Mouse (Mus musculus) intestine, embryonic 16.5 days (tissue): ENCODE data around the gene Cdkl4. TPM values are rescaled to one million over a fixed set of nuclear protein-coding genes. Genes with fewer than 3 reads are reported as not detected.
"Not testable (repeated sequence)": the region's sequence is repeated elsewhere in the genome, so short reads cannot be mapped to it uniquely, and the experiment has no call there.

ENCODE experiments used
- ATAC-seq: fragments of 200-750 bp; cut with Nextera tagmentation; 2 replicates; pipeline ENCODE4 v1.8.0; 2017; ENCODE audit warnings: moderate TSS enrichment, moderate library complexity
- H3K27ac ChIP-seq: fragments of 300-500 bp; sonication (generic); 2 replicates; pipeline ENCODE4 v1.5.1; 2014; ENCODE audit warnings: mild to moderate bottlenecking, low read length
- H3K27me3 ChIP-seq: fragments of 300-500 bp; sonication (generic); replicated peaks from 2 replicates; pipeline ENCODE4 v1.6.1; 2014; ENCODE audit warnings: low read length, control low read depth, mixed read lengths; ENCODE audit not compliant: control insufficient read depth, insufficient read depth
- H3K36me3 ChIP-seq: fragments of 300-500 bp; sonication (generic); 2 replicates; pipeline ENCODE4 v1.6.1; 2014; ENCODE audit warnings: low read length, control low read depth; ENCODE audit not compliant: control insufficient read depth, insufficient read depth
- H3K4me1 ChIP-seq: fragments of 300-500 bp; sonication (generic); 2 replicates; pipeline ENCODE4 v1.6.1; 2014; ENCODE audit warnings: low read length, control low read depth, mixed read lengths; ENCODE audit not compliant: control insufficient read depth, insufficient read depth
- H3K4me2 ChIP-seq: fragments of 300-500 bp; sonication (generic); 2 replicates; pipeline ENCODE4 v1.6.1; 2014; ENCODE audit warnings: low read depth, low read length, control low read depth
- H3K4me3 ChIP-seq: fragments of 300-500 bp; sonication (generic); 2 replicates; pipeline ENCODE4 v1.5.1; 2014; ENCODE audit warnings: mild to moderate bottlenecking, low read length
- H3K9ac ChIP-seq: fragments of 300-500 bp; sonication (generic); 2 replicates; pipeline ENCODE4 v1.6.1; 2014; ENCODE audit warnings: low read depth, low read length
- H3K9me3 ChIP-seq: fragments of 300-500 bp; sonication (generic); 2 replicates; pipeline ENCODE4 v1.6.1; 2016; ENCODE audit warnings: low read length, control low read depth; ENCODE audit not compliant: control insufficient read depth
- WGBS: fragments of 180-500 bp; shearing (Covaris S2); extraction: QIAGEN DNeasy Blood & Tissue Kit; methylation state at CpG from one replicate; pipeline ENCODE4 v1.1.7; 2014; 5-methylcytosine and 5-hydroxymethylcytosine counted together
- polyA plus RNA-seq: library from polyadenylated mRNA; unstranded; fragments of >200 nt; fragmentation: Nextera tagmentation; extraction: Ambion mirVana; gene quantifications from 2 replicates; pipeline ENCODE4 v1.2.1, GENCODE M21; 2015

Cdkl4 gene
- polyA plus RNA-seq, 1 experiment from 2014 or later = 0.46 TPM

DNA sequence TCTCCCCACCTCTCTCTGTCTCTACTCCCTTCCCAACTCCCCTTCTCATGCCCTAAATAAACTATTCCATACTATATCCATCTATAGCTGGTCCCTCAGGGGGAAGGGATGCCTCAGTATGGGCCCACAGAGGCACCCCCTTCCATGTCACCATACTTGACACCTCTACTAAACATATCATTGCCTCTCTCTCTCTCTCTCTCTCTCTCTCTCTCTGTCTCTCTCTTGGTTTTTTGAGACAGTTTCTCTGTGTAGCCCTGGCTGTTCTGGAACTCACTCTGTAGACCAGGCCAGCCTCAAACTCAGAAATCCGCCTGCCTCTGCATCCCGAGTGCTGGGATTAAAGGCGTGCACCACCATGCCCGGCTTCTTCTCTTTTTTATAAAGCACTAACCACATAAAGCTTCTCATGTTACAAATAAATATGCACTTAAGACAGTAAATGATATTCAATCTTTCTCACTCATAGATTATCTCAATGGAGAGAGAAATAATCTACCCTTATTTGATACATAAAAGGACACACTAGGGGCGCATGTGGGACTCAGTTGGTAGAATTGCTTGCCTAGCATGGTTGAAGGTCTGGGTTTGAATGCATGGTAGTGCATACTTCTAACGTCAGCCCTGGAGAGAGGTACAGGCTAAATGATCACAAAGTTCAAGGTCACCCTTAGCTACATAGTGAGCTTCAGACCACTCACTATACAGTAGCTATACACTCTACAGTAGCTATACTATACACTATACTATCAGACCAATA, 8.6 kb downstream of the Cdkl4 start:
- Histone ChIP-seq H3K4me1 (no peaks in the 10 kb centered on the region), H3K27me3 (no peaks in the 10 kb centered on the region), H3K27ac (no peak overlapping the region), H3K4me2 (no peak overlapping the region), H3K9me3 (no peaks in the 10 kb centered on the region), H3K9ac (no peak overlapping the region), H3K36me3 (no peaks in the 10 kb centered on the region), H3K4me3 (no peak overlapping the region)
- no peak for ATAC-seq
- 92% methylated on average over 6 of the region's 6 CpGs for WGBS

DNA sequence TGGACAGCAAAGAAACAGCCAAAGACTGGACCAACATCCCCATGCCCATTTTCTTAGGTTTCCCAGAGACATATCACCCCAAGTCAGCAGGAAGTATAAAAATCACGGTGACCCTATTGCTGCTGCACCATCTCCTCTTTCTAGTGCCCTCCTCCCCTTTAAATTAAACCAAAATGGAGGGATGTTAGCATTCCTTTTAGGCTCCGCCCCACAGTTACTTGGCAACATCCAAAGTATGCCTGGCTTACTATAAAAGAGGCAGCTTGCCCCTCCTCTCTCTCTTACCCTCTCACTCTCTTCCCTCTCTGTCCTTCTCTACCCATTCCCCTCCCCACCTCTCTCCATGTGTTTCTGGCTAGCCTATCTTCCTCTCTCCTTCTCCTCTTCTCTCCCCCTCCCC, 9.2 kb downstream of the Cdkl4 start:
- H3K9ac ChIP-seq = no peak overlapping the region
- H3K9me3 ChIP-seq = no peaks in the 10 kb centered on the region
- no peak overlapping the region for H3K4me3 ChIP-seq
- no peaks in the 10 kb centered on the region for H3K27me3 ChIP-seq
- no peaks in the 10 kb centered on the region for H3K36me3 ChIP-seq
- no peak for ATAC-seq
- 90% methylated on average over 2 of the region's 2 CpGs for WGBS
- H3K4me1 ChIP-seq = no peaks in the 10 kb centered on the region
- H3K4me2 ChIP-seq = no peak overlapping the region
- no peak overlapping the region for H3K27ac ChIP-seq

DNA sequence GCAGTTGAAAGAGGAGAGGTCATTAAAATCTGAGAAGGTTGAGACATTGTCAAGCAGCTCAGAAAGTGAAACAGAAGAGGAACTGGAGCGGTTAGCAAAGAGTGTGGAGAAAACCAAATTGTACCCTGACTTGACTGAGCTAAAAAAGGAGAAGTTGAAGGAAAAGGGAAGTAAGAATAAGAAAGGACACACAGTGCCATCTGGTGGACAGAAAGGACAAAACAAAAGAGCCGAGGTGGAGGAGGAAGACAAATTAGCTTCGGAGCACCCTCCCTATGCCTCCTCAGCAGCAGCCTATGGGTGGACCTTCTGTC, 13.0 kb downstream of the Cdkl4 start:
- Histone ChIP-seq H3K9me3 (no peaks in the 10 kb centered on the region), H3K36me3 (no peaks in the 10 kb centered on the region), H3K27me3 (no peaks in the 10 kb centered on the region), H3K9ac (no peak overlapping the region), H3K4me1 (no peaks in the 10 kb centered on the region), H3K27ac (no peak overlapping the region), H3K4me2 (no peak overlapping the region), H3K4me3 (no peak overlapping the region)
- ATAC-seq = no peak
- 75% methylated on average over 3 of the region's 3 CpGs for WGBS

DNA sequence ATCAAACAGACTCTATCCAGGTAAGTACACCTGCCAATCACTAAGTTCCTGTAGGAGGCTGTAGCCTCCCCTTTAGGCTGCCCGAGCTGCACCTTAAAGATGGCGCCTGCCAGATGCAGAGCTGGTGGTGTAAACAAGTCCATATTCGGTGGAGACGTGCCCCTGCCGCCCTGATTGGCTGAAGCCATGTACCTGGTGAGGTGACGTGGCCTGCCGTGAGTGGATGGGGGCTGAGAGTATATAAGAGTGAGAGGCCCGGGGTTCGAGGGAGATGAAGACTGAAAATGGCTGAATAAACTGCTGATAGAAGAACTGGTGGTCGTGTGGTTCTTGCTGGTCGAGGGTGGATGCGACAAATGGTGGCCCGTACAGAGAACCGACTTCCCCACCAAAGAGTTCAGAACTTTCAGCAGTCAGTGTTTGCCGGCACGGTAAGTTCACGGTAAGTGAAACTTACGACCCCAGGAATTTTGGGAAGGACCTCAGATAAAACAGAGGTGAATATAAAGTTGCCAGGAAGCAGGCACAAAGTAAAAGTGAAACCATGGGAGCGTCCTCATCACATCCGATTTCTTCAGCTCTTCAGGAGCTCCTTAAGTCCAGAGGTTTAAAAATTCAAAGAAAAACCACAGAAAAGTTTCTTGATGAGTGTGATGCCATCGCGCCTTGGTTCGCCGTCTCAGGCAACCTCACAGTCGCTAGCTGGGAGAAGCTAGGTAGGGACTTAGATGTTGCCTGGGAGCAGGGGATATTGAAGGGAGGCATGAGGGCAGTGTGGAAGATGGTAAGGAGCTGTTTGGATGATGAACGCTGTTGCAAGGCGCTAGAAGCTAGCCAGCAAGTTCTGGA, 13.6 kb downstream of the Cdkl4 start:
- H3K36me3 ChIP-seq, H3K27me3 ChIP-seq, H3K9ac ChIP-seq, ATAC-seq, H3K9me3 ChIP-seq, H3K27ac ChIP-seq, H3K4me3 ChIP-seq, H3K4me2 ChIP-seq, H3K4me1 ChIP-seq: not testable (repeated sequence)
- WGBS = 92% methylated on average over 27 of the region's 27 CpGs

DNA sequence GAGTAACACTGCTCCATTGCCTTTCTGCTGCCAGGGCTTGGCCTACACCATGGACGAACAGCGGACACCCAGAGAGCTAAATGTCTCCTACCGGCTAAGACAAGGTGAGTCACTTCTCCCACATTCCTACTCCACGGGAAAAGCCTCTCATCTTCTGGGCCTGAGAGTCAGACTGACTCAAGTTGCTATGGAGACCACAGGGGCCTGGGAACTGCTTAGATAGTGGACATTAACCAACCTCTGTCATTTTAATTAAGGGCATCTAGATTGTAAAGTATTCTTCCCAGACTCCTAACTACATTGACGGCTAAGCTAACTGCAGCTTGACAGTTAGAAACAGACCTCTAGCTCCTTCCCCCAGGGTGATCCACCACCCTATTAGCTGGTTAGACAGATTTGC, 14.8 kb downstream of the Cdkl4 start:
- H3K4me1 ChIP-seq = 0 out of 2 replicates have a peak, but pooled peaks cover 2% of the 10 kb centered on the region
- ATAC-seq = no peak
- WGBS = 69% methylated on average over 5 of the region's 5 CpGs

DNA sequence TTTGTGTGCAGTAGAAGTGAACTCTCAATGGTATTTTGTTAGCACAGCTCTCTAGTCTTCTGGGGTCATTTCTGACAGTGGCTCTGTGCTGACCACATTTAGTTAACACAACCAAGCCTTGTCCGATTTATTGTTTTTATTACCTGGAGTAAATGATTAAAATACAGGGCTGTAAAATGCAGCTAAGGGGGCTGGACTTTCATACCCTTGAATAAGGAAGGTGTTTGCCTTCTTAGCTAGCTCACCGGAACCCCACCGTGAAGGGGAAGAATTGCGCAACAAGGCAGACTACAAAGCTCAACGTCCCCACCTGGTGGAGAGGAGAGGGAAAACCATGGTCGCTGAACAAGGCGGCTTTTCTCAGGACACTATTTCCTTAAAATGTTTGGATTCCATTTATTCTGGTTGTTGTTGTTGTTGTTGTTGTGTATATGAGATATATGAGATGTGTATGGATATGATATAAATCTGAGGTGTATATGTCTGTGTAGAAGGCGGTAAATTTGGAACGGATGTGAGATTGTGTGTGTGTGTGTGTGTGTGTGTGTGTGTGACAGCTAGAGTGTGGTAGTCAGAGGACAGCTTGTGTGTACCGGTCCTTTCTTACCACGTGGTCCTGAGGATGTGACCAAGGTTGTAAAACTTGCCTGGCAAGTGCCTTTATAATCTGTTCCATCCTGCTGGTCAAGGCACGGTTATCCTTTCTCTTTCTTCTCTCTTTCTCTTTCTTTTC, 16.8 kb downstream of the Cdkl4 start:
- H3K27ac ChIP-seq = peak overlapping the region; percentile 48; the same call in 1 of the 2 replicates
- H3K4me3 ChIP-seq = peak overlapping the region; percentile 24
- 0 out of 2 replicates have a peak, but pooled peaks cover 3% of the 10 kb centered on the region for H3K9me3 ChIP-seq
- H3K36me3 ChIP-seq = no peaks in the 10 kb centered on the region
- H3K4me1 ChIP-seq = 0 out of 2 replicates have a peak, but pooled peaks cover 2% of the 10 kb centered on the region
- H3K9ac ChIP-seq = 0 out of 2 replicates have a peak overlapping the region, but pooled peaks have one; percentile 20
- 16% methylated on average over 12 of the region's 12 CpGs for WGBS
- no peaks in the 10 kb centered on the region for H3K27me3 ChIP-seq
- peak; percentile 92 for ATAC-seq
- peak overlapping the region; percentile 31 for H3K4me2 ChIP-seq

More for the DNA sequence above, 14.8 kb downstream of the Cdkl4 start:
- Histone ChIP-seq H3K9me3 (no peaks in the 10 kb centered on the region), H3K9ac (no peak overlapping the region), H3K27me3 (no peaks in the 10 kb centered on the region), H3K4me3 (no peak overlapping the region), H3K36me3 (no peaks in the 10 kb centered on the region), H3K4me2 (no peak overlapping the region), H3K27ac (no peak overlapping the region)

DNA sequence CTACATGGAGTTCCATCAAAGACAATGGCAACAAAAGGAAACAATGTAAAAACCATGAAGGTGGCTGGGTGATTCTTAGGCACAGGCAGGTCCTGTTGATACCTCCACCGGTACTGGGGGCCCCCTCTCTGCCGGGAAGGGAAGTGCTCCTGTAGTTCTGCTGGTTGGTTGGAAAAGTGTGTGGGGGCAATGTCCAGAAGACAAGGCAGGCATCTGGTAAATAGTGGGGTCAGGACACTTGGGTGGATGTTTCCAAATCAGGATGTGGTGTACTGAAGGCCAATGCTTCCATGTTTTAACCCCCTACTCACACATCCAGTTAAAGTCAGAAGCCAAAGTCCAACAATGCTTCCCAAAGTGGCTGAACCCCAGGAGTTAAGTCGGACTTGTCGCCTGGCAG, 17.9 kb downstream of the Cdkl4 start:
- Histone ChIP-seq H3K4me1 (0 out of 2 replicates have a peak, but pooled peaks cover 2% of the 10 kb centered on the region), H3K9ac (no peak overlapping the region), H3K4me3 (no peak overlapping the region), H3K9me3 (0 out of 2 replicates have a peak, but pooled peaks cover 3% of the 10 kb centered on the region), H3K36me3 (no peaks in the 10 kb centered on the region), H3K27me3 (no peaks in the 10 kb centered on the region), H3K27ac (peak overlapping the region; percentile 33; the same call in 1 of the 2 replicates), H3K4me2 (peak overlapping the region; percentile 31; the same call in 1 of the 2 replicates)
- ATAC-seq = peak; percentile 25; the same call in 1 of the 2 replicates
- 73% methylated on average over 4 of the region's 4 CpGs for WGBS

DNA sequence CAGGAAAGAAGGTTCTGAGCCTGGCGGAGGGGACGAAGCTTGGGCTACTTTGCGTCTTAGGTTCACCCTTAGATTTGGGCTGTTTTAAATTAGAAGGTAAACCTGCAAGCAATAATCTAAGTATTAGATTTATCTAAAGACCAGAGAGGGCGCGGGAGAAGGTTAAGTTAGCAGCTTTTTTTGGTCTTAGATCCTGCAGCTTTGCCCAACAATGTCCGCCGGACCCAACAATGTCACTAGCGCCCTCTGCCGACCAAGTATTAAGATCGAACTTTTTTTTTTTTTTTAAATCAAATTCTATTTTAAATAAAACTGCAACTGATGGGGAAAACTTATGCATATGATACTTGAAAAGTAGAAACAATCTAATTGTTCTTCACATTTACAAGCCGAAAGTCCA, 18.6 kb downstream of the Cdkl4 start:
- ATAC-seq = no peak
- H3K36me3 ChIP-seq = no peaks in the 10 kb centered on the region
- no peak overlapping the region for H3K4me2 ChIP-seq
- H3K9me3 ChIP-seq = 0 out of 2 replicates have a peak, but pooled peaks cover 3% of the 10 kb centered on the region
- WGBS = 41% methylated on average over 11 of the region's 11 CpGs
- H3K4me3 ChIP-seq = no peak overlapping the region
- 0 out of 2 replicates have a peak, but pooled peaks cover 2% of the 10 kb centered on the region for H3K4me1 ChIP-seq
- no peaks in the 10 kb centered on the region for H3K27me3 ChIP-seq
- H3K9ac ChIP-seq = no peak overlapping the region
- no peak overlapping the region for H3K27ac ChIP-seq

DNA sequence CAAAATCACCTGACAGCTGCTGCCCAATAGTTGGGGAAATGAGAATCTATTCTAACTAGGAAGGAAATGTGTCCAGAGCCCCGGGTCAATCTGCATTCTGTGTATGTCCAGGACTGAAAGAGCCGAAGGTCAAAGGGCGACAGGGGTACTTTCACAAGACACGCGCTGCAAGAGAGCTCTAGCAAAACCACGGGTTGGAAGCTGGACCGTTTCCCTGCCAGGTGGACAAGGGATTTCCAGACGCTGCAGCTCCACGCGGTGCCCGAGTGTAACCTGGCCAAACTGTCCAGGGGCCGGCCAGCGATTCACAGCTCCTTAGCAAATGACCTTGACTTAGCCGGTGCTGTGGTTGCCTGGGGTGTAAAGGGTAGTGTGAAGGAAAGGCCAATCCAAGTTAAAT, 19.0 kb downstream of the Cdkl4 start:
- Histone ChIP-seq H3K4me1 (0 out of 2 replicates have a peak, but pooled peaks cover 2% of the 10 kb centered on the region), H3K27ac (no peak overlapping the region), H3K4me2 (no peak overlapping the region), H3K9ac (0 out of 2 replicates have a peak overlapping the region, but pooled peaks have one; percentile 35), H3K27me3 (no peaks in the 10 kb centered on the region), H3K9me3 (0 out of 2 replicates have a peak, but pooled peaks cover 3% of the 10 kb centered on the region), H3K36me3 (no peaks in the 10 kb centered on the region), H3K4me3 (no peak overlapping the region)
- WGBS = 67% methylated on average over 14 of the region's 14 CpGs
- ATAC-seq = no peak
